In the genomic region with DNA sequence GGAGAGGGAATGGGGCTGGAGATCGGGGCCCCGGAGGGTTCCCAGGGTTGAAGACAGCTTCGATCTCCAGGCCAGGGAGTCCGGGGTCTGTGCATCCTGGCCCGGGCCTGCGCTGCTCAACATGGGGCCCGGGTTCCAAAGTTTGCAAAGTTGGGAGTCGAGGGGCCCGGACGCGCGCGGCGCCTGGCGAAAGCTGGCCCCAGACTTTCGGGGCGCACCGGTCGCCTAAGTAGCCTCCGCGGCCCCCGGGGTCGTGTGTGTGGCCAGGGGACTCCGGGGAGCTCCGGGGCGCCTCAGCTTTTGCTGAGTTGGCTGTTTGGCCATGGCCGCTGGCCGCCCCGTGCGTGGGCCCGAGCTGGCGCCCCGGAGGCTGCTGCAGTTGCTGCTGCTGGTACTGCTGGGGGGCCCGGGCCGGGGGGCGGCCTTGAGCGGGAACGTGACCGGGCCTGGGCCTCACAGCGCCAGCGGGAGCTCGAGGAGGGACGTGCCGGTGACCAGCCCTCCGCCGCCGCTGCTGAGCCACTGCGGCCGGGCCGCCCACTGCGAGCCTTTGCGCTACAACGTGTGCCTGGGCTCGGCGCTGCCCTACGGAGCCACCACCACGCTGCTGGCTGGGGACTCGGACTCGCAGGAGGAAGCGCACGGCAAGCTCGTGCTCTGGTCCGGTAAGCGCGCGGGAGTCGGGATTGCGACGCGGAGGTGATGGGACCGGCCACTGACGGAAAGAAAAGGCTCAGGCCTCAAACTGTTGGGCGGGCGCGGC, we compare ENCODE assay signal across 8 mouse cellular contexts. TPM values are rescaled to one million over a fixed set of nuclear protein-coding genes. Genes with fewer than 3 reads are reported as not detected.
DNase-seq lines count a peak whose midpoint lies in the region; ATAC-seq and TF ChIP-seq lines count a peak whose summit lies in the region.

No protein-coding gene starts in this region.

- WGBS in embryonic facial prominence, embryonic 10.5 days = under 1% methylated on average over 75 of the region's 75 CpGs
- WGBS in kidney, adult 2 months = under 1% methylated on average over 75 of the region's 75 CpGs
- WGBS in lung, embryonic 16.5 days = under 1% methylated on average over 70 of the region's 75 CpGs

- TF ChIP-seq CTCF in kidney, adult 2 months (conservative IDR thresholded peaks at IDR 0.05; ENCODE audit: insufficient read depth, insufficient read length, low read depth, low read length) = no peak

- H3K9ac ChIP-seq in lung, embryonic 16.5 days (ENCODE audit: low read length) = peak overlapping the region; percentile 100

- no peak for TF ChIP-seq POLR2A in kidney, adult 2 months (IDR thresholded peaks at IDR 0.05; ENCODE audit: low read depth, low read length)

- H3K4me1 ChIP-seq in embryonic facial prominence, embryonic 10.5 days = peaks cover 31% of the 10 kb centered on the region
- peaks cover 7% of the 10 kb centered on the region for H3K4me1 ChIP-seq in kidney, adult 2 months (ENCODE audit: control insufficient read depth, insufficient read depth, low read length)
- H3K4me1 ChIP-seq in lung, embryonic 16.5 days (replicated peaks; ENCODE audit: control insufficient read depth, insufficient read depth, low read length) = peaks cover 15% of the 10 kb centered on the region

- H3K27ac ChIP-seq in embryonic facial prominence, embryonic 10.5 days (replicated peaks) = peak overlapping the region; percentile 100
- H3K27ac ChIP-seq in kidney, adult 2 months (ENCODE audit: insufficient read depth, low read depth, low read length) = peak overlapping the region; percentile 80
- H3K27ac ChIP-seq in lung, embryonic 16.5 days (ENCODE audit: low read length) = peak overlapping the region; percentile 97

- peak; percentile 42 to 59 for DNase-seq in urinary bladder, adult 18-20 months (ENCODE audit: low spot score in 2 of 2)
- DNase-seq in urinary bladder, postnatal 10 days (ENCODE audit: low spot score) = no peak
- DNase-seq in embryonic facial prominence, embryonic 10.5 days (ENCODE audit: low spot score) = peak; percentile 82
- peak; percentile 46 to 50 for DNase-seq in heart, adult 9 months (ENCODE audit: low spot score in 2 of 2)
- peak; percentile 69 for DNase-seq in kidney, adult 2 months
- peak; percentile 70 for DNase-seq in ovary, postnatal 36 days (ENCODE audit: low spot score)
- no peak for DNase-seq in natural killer cell, adult 2 months (ENCODE audit: low spot score in 2 of 2)

- peak overlapping the region; percentile 80 for H3K4me2 ChIP-seq in lung, embryonic 16.5 days (ENCODE audit: low read depth, low read length)

- no peaks in the 10 kb centered on the region for H3K27me3 ChIP-seq in embryonic facial prominence, embryonic 10.5 days (replicated peaks; ENCODE audit: low read depth, poor library complexity, severe bottlenecking)
- no peaks in the 10 kb centered on the region; the same call in 1 of the 2 replicates for H3K27me3 ChIP-seq in kidney, adult 2 months (replicated peaks; ENCODE audit: control insufficient read depth, insufficient read depth, low read length)
- no peaks in the 10 kb centered on the region for H3K27me3 ChIP-seq in lung, embryonic 16.5 days (ENCODE audit: control insufficient read depth, insufficient read depth, low read depth, low read length)

- peak overlapping the region; percentile 97 for H3K4me3 ChIP-seq in embryonic facial prominence, embryonic 10.5 days
- H3K4me3 ChIP-seq in kidney, adult 2 months (ENCODE audit: insufficient read depth, low read depth, low read length) = peak overlapping the region; percentile 76
- peak overlapping the region; percentile 91 for H3K4me3 ChIP-seq in lung, embryonic 16.5 days (ENCODE audit: low read length)

- ATAC-seq in lung, embryonic 16.5 days (ENCODE audit: low read depth) = peak; percentile 81

- no peaks in the 10 kb centered on the region for H3K9me3 ChIP-seq in embryonic facial prominence, embryonic 10.5 days
- no peaks in the 10 kb centered on the region for H3K9me3 ChIP-seq in lung, embryonic 16.5 days (ENCODE audit: control insufficient read depth, low read length)

- H3K36me3 ChIP-seq in embryonic facial prominence, embryonic 10.5 days (replicated peaks) = peaks cover 30% of the 10 kb centered on the region
- no peaks in the 10 kb centered on the region for H3K36me3 ChIP-seq in kidney, adult 2 months (ENCODE audit: control insufficient read depth, insufficient read depth, low read length)
- peaks cover 7% of the 10 kb centered on the region; the same call in 1 of the 2 replicates for H3K36me3 ChIP-seq in lung, embryonic 16.5 days (ENCODE audit: control insufficient read depth, insufficient read depth, low read length)

RNA-seq across cellular contexts. Expression of gene Smo, which starts 0.6 kb away (rescaled TPM):
- polyA plus RNA-seq in embryonic facial prominence, embryonic 10.5 days (2016; fragmentation: Nextera tagmentation; extraction: Ambion mirVana) = 56.8 and 60.9 TPM in 2 replicates
- 53.4 and 59.5 TPM in 2 replicates for polyA plus RNA-seq in kidney, adult 2 months (2012; rRNA removed)
- polyA plus RNA-seq in lung, embryonic 16.5 days (2015; fragmentation: Nextera tagmentation; extraction: Ambion mirVana) = 29.2 and 29.6 TPM in 2 replicates

RNA-seq across cellular contexts. Expression of gene Ahcyl2, which starts 31.9 kb away (rescaled TPM):
- 12.0 and 14.9 TPM in 2 replicates for polyA plus RNA-seq in embryonic facial prominence, embryonic 10.5 days (2016; fragmentation: Nextera tagmentation; extraction: Ambion mirVana)
- 107 and 122 TPM in 2 replicates for polyA plus RNA-seq in kidney, adult 2 months (2012; rRNA removed)
- 7.9 and 8.7 TPM in 2 replicates for polyA plus RNA-seq in lung, embryonic 16.5 days (2015; fragmentation: Nextera tagmentation; extraction: Ambion mirVana)

RNA-seq across cellular contexts. Expression of gene Tspan33, which starts 41.8 kb away (rescaled TPM):
- polyA plus RNA-seq in embryonic facial prominence, embryonic 10.5 days (2016; fragmentation: Nextera tagmentation; extraction: Ambion mirVana) = 6.0 and 7.4 TPM in 2 replicates
- polyA plus RNA-seq in kidney, adult 2 months (2012; rRNA removed) = 34.1 and 39.8 TPM in 2 replicates
- 3.5 and 3.6 TPM in 2 replicates for polyA plus RNA-seq in lung, embryonic 16.5 days (2015; fragmentation: Nextera tagmentation; extraction: Ambion mirVana)

Comparison
In these comparisons a context has a peak if more than half of its experiments do, and no peak if none do; other contexts are left out.
1. DNase-seq: peak in urinary bladder, adult 18-20 months (2 of 2), embryonic facial prominence, embryonic 10.5 days (single experiment), heart, adult 9 months (2 of 2), kidney, adult 2 months (single experiment) and ovary, postnatal 36 days (single experiment); none in urinary bladder, postnatal 10 days (single experiment) and natural killer cell, adult 2 months (0 of 2).
2. Peak in every context shown above with its lines, with median percentiles within 50 percentile points of each other: H3K27ac ChIP-seq and H3K4me3 ChIP-seq.